Mouse (Mus musculus) MEL (cell line): Measurements from ENCODE around the gene Ltbp3. TPM values are rescaled to one million over a fixed set of nuclear protein-coding genes. Genes with fewer than 3 reads are reported as not detected.

Source experiments
- DNase-seq: peaks from one replicate; pipeline ENCODE4 v3.0.0; 2011; ENCODE audit warnings: low read depth, low spot score
- H3K27ac ChIP-seq: 2 replicates; pipeline ENCODE4 v1.5.1; 2012; ENCODE audit warnings: low read depth, mild to moderate bottlenecking, control low read depth, low read length, moderate library complexity; ENCODE audit not compliant: control insufficient read depth
- H3K27me3 ChIP-seq, 2 experiments: fragments of 150-350 bp in 1 of 2; sonication (generic) in 1 of 2; 2 replicates each; pipeline ENCODE4 v1.6.1; 2012; ENCODE audit warnings: low read length in 2 of 2, mild to moderate bottlenecking in 2 of 2, improper control_type of control experiment in 1 of 2, moderate library complexity in 1 of 2; ENCODE audit not compliant: insufficient read depth in 2 of 2, control insufficient read depth in 1 of 2
- H3K36me3 ChIP-seq, 2 experiments: 2 replicates each; pipeline ENCODE4 v1.6.1; 2012 to 2014; ENCODE audit warnings: low read length in 2 of 2, improper control_type of control experiment in 1 of 2, inconsistent platforms in 1 of 2, mild to moderate bottlenecking in 1 of 2; ENCODE audit not compliant: insufficient read depth in 2 of 2, control insufficient read depth in 1 of 2
- H3K4me1 ChIP-seq, 2 experiments: fragments of 150-350 bp in 1 of 2; sonication (generic) in 1 of 2; 2 replicates each; pipeline ENCODE4 v1.6.1; 2012; ENCODE audit warnings: low read length in 2 of 2, improper control_type of control experiment in 1 of 2, mild to moderate bottlenecking in 1 of 2; ENCODE audit not compliant: insufficient read depth in 2 of 2, control insufficient read depth in 1 of 2
- H3K4me3 ChIP-seq, 2 experiments: fragments of 150-350 bp in 1 of 2; sonication (generic) in 1 of 2; 2 replicates each; pipeline ENCODE4 v1.5.1; 2012; ENCODE audit warnings: low read depth in 2 of 2, low read length in 2 of 2, mild to moderate bottlenecking in 2 of 2, moderate library complexity in 2 of 2, control low read depth in 1 of 2, improper control_type of control experiment in 1 of 2; ENCODE audit not compliant: control insufficient read depth in 1 of 2, insufficient read depth in 1 of 2
- H3K79me2 ChIP-seq: 2 replicates; pipeline ENCODE4 v1.6.1; 2012; ENCODE audit warnings: mild to moderate bottlenecking, low read length, moderate library complexity; ENCODE audit not compliant: control insufficient read depth, poor library complexity, insufficient read depth
- H3K9ac ChIP-seq: 2 replicates; pipeline ENCODE4 v1.6.1; 2012; ENCODE audit warnings: low read depth, mild to moderate bottlenecking, control low read depth, low read length, moderate library complexity; ENCODE audit not compliant: control insufficient read depth, poor library complexity, severe bottlenecking
- H3K9me3 ChIP-seq: fragments of 150-350 bp; sonication (generic); replicated peaks from 2 replicates; pipeline ENCODE4 v1.6.1; 2012; ENCODE audit warnings: mild to moderate bottlenecking, low read length, improper control_type of control experiment, moderate library complexity; ENCODE audit not compliant: insufficient read depth
- CHD1 ChIP-seq: IDR thresholded peaks from 2 replicates; pipeline ENCODE4 v1.6.1; 2012; ENCODE audit warnings: low read depth, mild to moderate bottlenecking, inconsistent platforms, low read length, improper control_type of control experiment
- CTCF ChIP-seq, 3 experiments: IDR thresholded peaks in 2 of 3; conservative IDR thresholded peaks in 1 of 3; 2 replicates each; pipeline ENCODE4 v1.5.1; 2011 to 2012; ENCODE audit warnings: low read length in 3 of 3, low read depth in 2 of 3, mild to moderate bottlenecking in 2 of 3, improper control_type of control experiment in 1 of 3, inconsistent platforms in 1 of 3, mixed read lengths in 1 of 3, moderate library complexity in 1 of 3; ENCODE audit not compliant: control insufficient read depth in 1 of 3, insufficient read depth in 1 of 3, poor library complexity in 1 of 3, severe bottlenecking in 1 of 3
- E2F4 ChIP-seq: IDR thresholded peaks from 2 replicates; pipeline ENCODE4 v1.6.1; 2011; ENCODE audit warnings: low read depth, low read length, improper control_type of control experiment, borderline replicate concordance
- ELF1 ChIP-seq: IDR thresholded peaks from 2 replicates; pipeline ENCODE4 v1.6.1; 2014; ENCODE audit warnings: low read depth, mild to moderate bottlenecking, inconsistent platforms, low read length, improper control_type of control experiment, moderate library complexity
- GATA1 ChIP-seq: IDR thresholded peaks from 2 replicates; pipeline ENCODE4 v1.6.1; 2011; ENCODE audit warnings: low read depth, low read length, improper control_type of control experiment
- JUND ChIP-seq: IDR thresholded peaks from 2 replicates; pipeline ENCODE4 v1.6.1; 2011; ENCODE audit warnings: low read depth, mild to moderate bottlenecking, improper control_type of control experiment, low read length
- KAT2A ChIP-seq: conservative IDR thresholded peaks from 2 replicates; pipeline ENCODE4 v1.6.1; 2012; ENCODE audit warnings: low read depth, low read length, improper control_type of control experiment, inconsistent platforms
- MAFK ChIP-seq: IDR thresholded peaks from 2 replicates; pipeline ENCODE4 v1.6.1; 2011; ENCODE audit warnings: low read depth, mild to moderate bottlenecking, low read length, improper control_type of control experiment, borderline replicate concordance
- MAZ ChIP-seq: IDR thresholded peaks from 2 replicates; pipeline ENCODE4 v1.6.1; 2012; ENCODE audit warnings: low read depth, mild to moderate bottlenecking, inconsistent platforms, low read length, improper control_type of control experiment
- MEF2A ChIP-seq: IDR thresholded peaks from 2 replicates; pipeline ENCODE4 v1.6.1; 2014; ENCODE audit warnings: low read depth, mild to moderate bottlenecking, inconsistent platforms, low read length, improper control_type of control experiment; ENCODE audit not compliant: poor library complexity, insufficient replicate concordance, severe bottlenecking; ENCODE audit errors: extremely low read depth
- MXI1 ChIP-seq: IDR thresholded peaks from 2 replicates; pipeline ENCODE4 v1.6.1; 2011; ENCODE audit warnings: mild to moderate bottlenecking, low read depth, low read length, improper control_type of control experiment
- MYB ChIP-seq: IDR thresholded peaks from 2 replicates; pipeline ENCODE4 v1.6.1; 2011; ENCODE audit warnings: mild to moderate bottlenecking, low read depth, low read length, improper control_type of control experiment
- NELFE ChIP-seq: IDR thresholded peaks from 2 replicates; pipeline ENCODE4 v1.6.1; 2011; ENCODE audit warnings: low read depth, low read length, improper control_type of control experiment
- POLR2A ChIP-seq, 2 experiments: IDR thresholded peaks; 2 replicates each; pipeline ENCODE4 v1.6.1; 2011 to 2012; ENCODE audit warnings: low read length in 2 of 2, mild to moderate bottlenecking in 2 of 2, control low read depth in 1 of 2, improper control_type of control experiment in 1 of 2, low read depth in 1 of 2, moderate library complexity in 1 of 2; ENCODE audit not compliant: control insufficient read depth in 1 of 2, insufficient read depth in 1 of 2, poor library complexity in 1 of 2
- POLR2AphosphoS2 ChIP-seq: IDR thresholded peaks from 2 replicates; pipeline ENCODE4 v1.6.1; 2011; ENCODE audit warnings: low read length, improper control_type of control experiment
- POLR2AphosphoS5 ChIP-seq: IDR thresholded peaks from 2 replicates; pipeline ENCODE4 v1.6.1; 2012; ENCODE audit warnings: low read depth, borderline replicate concordance, mild to moderate bottlenecking, inconsistent platforms, low read length, moderate library complexity, mixed read lengths
- RAD21 ChIP-seq: IDR thresholded peaks from 2 replicates; pipeline ENCODE4 v1.6.1; 2011; ENCODE audit warnings: mild to moderate bottlenecking, low read depth, low read length, improper control_type of control experiment
- RCOR1 ChIP-seq: IDR thresholded peaks from 2 replicates; pipeline ENCODE4 v1.6.1; 2012; ENCODE audit warnings: low read depth, mild to moderate bottlenecking, inconsistent platforms, low read length, improper control_type of control experiment
- SIN3A ChIP-seq: IDR thresholded peaks from 2 replicates; pipeline ENCODE4 v1.6.1; 2012; ENCODE audit warnings: low read length, improper control_type of control experiment, inconsistent platforms
- SMC3 ChIP-seq: IDR thresholded peaks from 2 replicates; pipeline ENCODE4 v1.6.1; 2011; ENCODE audit warnings: low read depth, low read length, improper control_type of control experiment
- TAL1 ChIP-seq: IDR thresholded peaks from 2 replicates; pipeline ENCODE4 v1.6.1; 2012; ENCODE audit warnings: mild to moderate bottlenecking, inconsistent platforms, low read length, moderate library complexity, mixed read lengths
- TBP ChIP-seq: IDR thresholded peaks from 2 replicates; pipeline ENCODE4 v1.8.0; 2011; ENCODE audit warnings: low read depth, low read length, improper control_type of control experiment
- UBTF ChIP-seq: IDR thresholded peaks from 2 replicates; pipeline ENCODE4 v1.6.1; 2012; ENCODE audit warnings: low read depth, mild to moderate bottlenecking, inconsistent platforms, low read length, improper control_type of control experiment, moderate library complexity, borderline replicate concordance; ENCODE audit not compliant: insufficient read depth
- USF1 ChIP-seq: IDR thresholded peaks from 2 replicates; pipeline ENCODE4 v1.6.1; 2014; ENCODE audit warnings: low read depth, mild to moderate bottlenecking, inconsistent platforms, low read length, improper control_type of control experiment, moderate library complexity
- USF2 ChIP-seq, 2 experiments: IDR thresholded peaks; 2 replicates each; pipeline ENCODE4 v1.6.1; 2011 to 2012; ENCODE audit warnings: improper control_type of control experiment in 2 of 2, low read length in 2 of 2, borderline replicate concordance in 1 of 2, inconsistent platforms in 1 of 2, low read depth in 1 of 2, mild to moderate bottlenecking in 1 of 2; ENCODE audit not compliant: insufficient read depth in 1 of 2
- ZKSCAN1 ChIP-seq: IDR thresholded peaks from 2 replicates; pipeline ENCODE4 v1.6.1; 2012; ENCODE audit warnings: low read depth, mild to moderate bottlenecking, inconsistent platforms, low read length, improper control_type of control experiment, moderate library complexity
- ZNF384 ChIP-seq: IDR thresholded peaks from 2 replicates; pipeline ENCODE4 v1.6.1; 2012; ENCODE audit warnings: low read depth, mild to moderate bottlenecking, inconsistent platforms, low read length, improper control_type of control experiment
- polyA plus RNA-seq, 2 experiments: library from polyadenylated mRNA; stranded (reverse) in 1 of 2; unstranded in 1 of 2; fragments of >175 nt in 1 of 2; fragments of >200 nt in 1 of 2; gene quantifications; 2 replicates each; pipeline versions ENCODE4 v1.2.1 to v1.2.4; 2012; ENCODE audit warnings: low replicate concordance in 2 of 2, low read depth in 1 of 2; ENCODE audit not compliant: insufficient read length in 2 of 2, insufficient read depth in 1 of 2, missing spikeins in 1 of 2
- total RNA-seq: library from RNA; depleted of rRNA; stranded (reverse); fragments of 300-350 nt; gene quantifications from 2 replicates; pipeline ENCODE4 v1.2.3, GENCODE M21; 2012

The Ltbp3 gene
- total and polyA plus RNA-seq, 3 experiments = 0.39 TPM; not detected in 2

- Histone ChIP-seq H3K27ac (peak within 1 kb of the TSS; percentile 53), H3K9me3 (no peaks in the 10 kb centered on the region), H3K36me3 (peaks cover 0 to 14% of the 10 kb centered on the region in 2 experiments; a peak in 3 of 4 replicates), H3K79me2 (no peaks in the 10 kb centered on the region), H3K27me3 (no peaks in the 10 kb centered on the region), H3K4me3 (no peak within 1 kb of the TSS), H3K4me1 (peaks cover 0 to 18% of the 10 kb centered on the region in 2 experiments; a peak in 3 of 4 replicates), H3K9ac (peak within 1 kb of the TSS; percentile 28)
- TF ChIP-seq MAZ = 0 out of 2 replicates have a peak, but pooled peaks have one; percentile 13
- TF ChIP-seq POLR2AphosphoS5 = 0 out of 2 replicates have a peak, but pooled peaks have one; percentile 31
- TF ChIP-seq USF1 = no peak
- no peak for TF ChIP-seq SIN3A
- no peak for TF ChIP-seq POLR2A (IDR thresholded peaks at IDR 0.05; ENCODE audit: control insufficient read depth in 1 of 2, insufficient read depth in 1 of 2, low read depth in 1 of 2, low read length in 2 of 2, poor library complexity in 1 of 2)
- no peak for TF ChIP-seq MAFK
- TF ChIP-seq TBP = no peak
- DNase-seq = peak; percentile 42
These were observed 36.4 kb upstream of the Ltbp3 start, which contains the start of gene Kcnk7 for GRCm38 (mm10) chr19:5704163-5704800. Gene Kcnk7, plus strand, starts transcription at chr19:5704367.

GRCm38 (mm10) chr19:5704801-5705571 lies 35.7 kb upstream of the Ltbp3 start:
- peak; percentile 86 for DNase-seq
- Histone ChIP-seq H3K27me3 (no peaks in the 10 kb centered on the region), H3K4me3 (no peak overlapping the region), H3K27ac (peak overlapping the region; percentile 53), H3K4me1 (peaks cover 0 to 18% of the 10 kb centered on the region in 2 experiments; a peak in 3 of 4 replicates), H3K36me3 (peaks cover 0 to 14% of the 10 kb centered on the region in 2 experiments; a peak in 3 of 4 replicates), H3K9ac (peak overlapping the region; percentile 28), H3K9me3 (no peaks in the 10 kb centered on the region), H3K79me2 (no peaks in the 10 kb centered on the region)
- 0 out of 2 replicates have a peak, but pooled peaks have one; percentile 26 for TF ChIP-seq MXI1
- no peak for TF ChIP-seq SIN3A
- TF ChIP-seq POLR2AphosphoS2 = peak; percentile 48; the same call in 1 of the 2 replicates
- TF ChIP-seq MAFK = no peak
- TF ChIP-seq USF2 (IDR thresholded peaks at IDR 0.05; ENCODE audit: borderline replicate concordance in 1 of 2, insufficient read depth in 1 of 2, low read depth in 1 of 2, low read length in 2 of 2) = no peak
- no peak for TF ChIP-seq ZKSCAN1
- TF ChIP-seq RAD21 = no peak
- no peak for TF ChIP-seq E2F4
- TF ChIP-seq SMC3 = no peak
- TF ChIP-seq MAZ = 0 out of 2 replicates have a peak, but pooled peaks have one; percentile 15
- no peak for TF ChIP-seq CHD1
- TF ChIP-seq JUND = no peak
- TF ChIP-seq CTCF (IDR thresholded peaks at IDR 0.05 in 2 of 3, conservative IDR thresholded peaks at IDR 0.05 in 1 of 3; ENCODE audit: control insufficient read depth in 1 of 3, insufficient read depth in 1 of 3, low read depth in 2 of 3, low read length in 3 of 3, poor library complexity in 1 of 3, severe bottlenecking in 1 of 3) = no peak
- no peak for TF ChIP-seq GATA1
- TF ChIP-seq USF1 = no peak
- no peak for TF ChIP-seq RCOR1
- no peak for TF ChIP-seq POLR2A (IDR thresholded peaks at IDR 0.05; ENCODE audit: control insufficient read depth in 1 of 2, insufficient read depth in 1 of 2, low read depth in 1 of 2, low read length in 2 of 2, poor library complexity in 1 of 2)
- no peak for TF ChIP-seq ZNF384
- no peak for TF ChIP-seq KAT2A
- no peak for TF ChIP-seq UBTF
- no peak for TF ChIP-seq POLR2AphosphoS5
- no peak for TF ChIP-seq MYB
- no peak for TF ChIP-seq TAL1
- TF ChIP-seq NELFE = peak; percentile 34
- TF ChIP-seq MEF2A = no peak
- TF ChIP-seq ELF1 = no peak
